Mouse (Mus musculus) heart, postnatal 0 days (tissue): ENCODE measurements around the gene Sstr5.

Source experiments
- CTCF ChIP-seq: IDR thresholded peaks from 2 replicates; pipeline ENCODE4 v1.5.1; 2016; ENCODE audit warnings: antibody characterized with exemption, control low read depth, low read depth
- EP300 ChIP-seq: IDR thresholded peaks from 2 replicates; pipeline ENCODE4 v1.6.1; 2016; ENCODE audit warnings: antibody characterized with exemption, low read depth

DNA sequence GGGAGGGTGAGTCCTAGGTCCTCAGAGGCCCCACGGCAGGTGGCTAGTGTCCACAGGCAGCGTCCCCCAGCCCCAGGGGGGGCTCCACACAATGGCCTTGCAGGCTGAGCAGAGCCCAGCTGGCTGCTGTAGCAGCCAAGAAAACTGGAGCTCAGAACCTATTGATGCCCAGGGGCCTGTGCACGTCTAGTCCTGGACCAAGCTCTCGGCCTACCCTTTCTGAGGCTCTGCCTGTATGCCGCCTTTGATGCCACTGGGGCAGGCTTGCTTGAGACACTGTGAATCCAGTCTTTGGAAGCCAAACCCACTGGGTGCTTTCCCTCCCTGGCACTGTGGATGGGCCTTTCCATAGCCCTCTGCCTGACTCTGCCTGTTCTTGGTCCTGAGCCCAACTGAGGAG lies 22.4 kb upstream of the Sstr5 start:
- TF ChIP-seq CTCF (no peak), EP300 (no peak)
